Mouse (Mus musculus): Measurements from ENCODE around the gene Tgfb3. TPM values are rescaled to one million over a fixed set of nuclear protein-coding genes. Genes with fewer than 3 reads are reported as not detected.

Tgfb3 gene
- polyA plus RNA-seq, 1 experiment from 2014 or later = 12.1 TPM

DNA sequence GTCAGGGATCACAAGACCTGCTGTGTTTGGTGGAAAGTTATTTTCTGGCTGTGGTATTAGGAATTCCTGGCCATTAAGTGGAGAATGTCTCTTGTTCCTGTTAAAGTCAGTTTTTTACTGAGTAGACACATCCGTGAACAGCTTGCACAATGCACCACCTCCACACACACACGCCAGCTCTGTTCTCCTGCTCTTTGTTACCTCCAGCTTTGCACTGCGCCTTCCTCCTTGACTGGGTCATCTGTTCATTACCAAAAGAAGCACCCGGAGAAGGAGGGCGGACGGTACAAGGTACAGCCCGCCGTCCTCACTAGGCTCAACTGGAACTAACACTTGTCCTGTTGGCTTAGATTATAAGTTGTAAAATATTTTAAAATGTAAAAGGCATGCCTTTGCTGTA, 23.8 kb upstream of the Tgfb3 start:
- no peaks in the 10 kb centered on the region for H3K9me3 ChIP-seq
- H3K9ac ChIP-seq = no peak overlapping the region
- peaks cover 15% of the 10 kb centered on the region for H3K4me1 ChIP-seq
- no peak overlapping the region for H3K4me2 ChIP-seq (replicated peaks)
- ATAC-seq (ENCODE audit: low FRiP score, low read depth) = no peak
- 78% methylated on average over 8 of the region's 8 CpGs for WGBS
- no peak overlapping the region for H3K4me3 ChIP-seq
- H3K27me3 ChIP-seq (replicated peaks) = no peaks in the 10 kb centered on the region
- peaks cover 4% of the 10 kb centered on the region; the same call in 1 of the 2 replicates for H3K36me3 ChIP-seq
- H3K27ac ChIP-seq = no peak overlapping the region

DNA sequence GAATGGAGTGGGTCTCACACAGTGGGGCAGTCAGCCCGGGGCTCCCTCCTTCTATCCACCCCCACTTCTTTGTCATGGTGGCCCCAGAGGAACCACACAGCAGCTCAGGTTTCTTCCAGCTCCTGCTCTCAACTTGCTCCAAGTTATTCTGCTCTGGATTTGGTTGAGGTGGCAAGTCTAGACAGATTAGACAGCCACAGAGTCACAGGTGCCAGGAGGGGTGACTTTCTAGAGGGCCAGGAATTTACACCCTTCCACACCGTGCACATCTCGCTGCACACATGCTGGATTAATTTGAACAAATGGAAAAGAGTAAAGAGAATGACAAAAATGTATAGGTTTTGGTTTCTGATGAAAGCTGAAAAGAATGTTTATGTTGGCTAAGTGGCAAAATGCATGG, 21.9 kb upstream of the Tgfb3 start:
- H3K27me3 ChIP-seq (replicated peaks) = no peaks in the 10 kb centered on the region
- 86% methylated on average over 3 of the region's 3 CpGs for WGBS

GRCm38 (mm10) chr12:86097781-86098180, 18.9 kb upstream of the Tgfb3 start:
- peaks cover 14% of the 10 kb centered on the region; the same call in 1 of the 2 replicates for H3K36me3 ChIP-seq
- no peak overlapping the region for H3K4me2 ChIP-seq (replicated peaks)
- WGBS = 63% methylated on average over 11 of the region's 11 CpGs
- no peak overlapping the region for H3K9ac ChIP-seq
- no peak overlapping the region for H3K4me3 ChIP-seq
- H3K4me1 ChIP-seq = peaks cover 5% of the 10 kb centered on the region; the same call in 1 of the 2 replicates
- no peaks in the 10 kb centered on the region for H3K27me3 ChIP-seq (replicated peaks)
- no peak for ATAC-seq (ENCODE audit: low FRiP score, low read depth)
- no peaks in the 10 kb centered on the region for H3K9me3 ChIP-seq
- no peak overlapping the region for H3K27ac ChIP-seq

More for the DNA sequence above, 21.9 kb upstream of the Tgfb3 start:
- no peak overlapping the region for H3K4me3 ChIP-seq
- no peak for ATAC-seq (ENCODE audit: low FRiP score, low read depth)
- no peaks in the 10 kb centered on the region for H3K9me3 ChIP-seq
- H3K4me2 ChIP-seq (replicated peaks) = no peak overlapping the region
- H3K4me1 ChIP-seq = peaks cover 13% of the 10 kb centered on the region
- H3K9ac ChIP-seq = no peak overlapping the region
- no peak overlapping the region for H3K27ac ChIP-seq
- H3K36me3 ChIP-seq = peaks cover 8% of the 10 kb centered on the region; the same call in 1 of the 2 replicates

- no peak overlapping the region for H3K9ac ChIP-seq
- H3K4me1 ChIP-seq = no peaks in the 10 kb centered on the region
- H3K4me3 ChIP-seq = no peak overlapping the region
- H3K36me3 ChIP-seq = peaks cover 18% of the 10 kb centered on the region
- no peak for ATAC-seq (ENCODE audit: low FRiP score, low read depth)
- 90% methylated on average over 4 of the region's 4 CpGs for WGBS
- no peak overlapping the region for H3K4me2 ChIP-seq (replicated peaks)
- no peak overlapping the region for H3K27ac ChIP-seq
- no peaks in the 10 kb centered on the region for H3K27me3 ChIP-seq (replicated peaks)
- no peaks in the 10 kb centered on the region for H3K9me3 ChIP-seq
Observed at GRCm38 (mm10) chr12:86095806-86096205, 17.0 kb upstream of the Tgfb3 start.

DNA sequence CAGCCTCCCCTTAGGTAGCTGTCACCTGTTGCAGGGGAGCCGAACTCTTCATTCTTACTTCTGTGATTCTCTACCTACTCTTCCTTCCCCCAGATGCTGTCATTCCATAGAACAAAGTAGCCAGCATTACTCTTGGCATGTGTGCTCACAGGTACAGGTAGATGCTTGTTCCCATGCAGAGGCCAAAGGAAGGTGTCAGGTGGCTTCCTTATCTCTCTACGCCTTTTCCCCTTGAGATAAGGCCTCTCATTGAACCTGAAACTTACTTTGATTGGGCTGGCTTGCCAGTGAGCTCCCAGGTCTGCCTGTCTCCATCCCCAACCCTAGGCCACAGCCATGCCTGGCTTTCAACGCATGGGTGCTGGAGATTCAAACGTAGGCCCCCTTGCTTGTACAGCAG, 15.2 kb upstream of the Tgfb3 start:
- Histone ChIP-seq H3K4me2 (replicated peaks) (no peak overlapping the region), H3K9me3 (no peaks in the 10 kb centered on the region), H3K27ac (no peak overlapping the region), H3K4me1 (no peaks in the 10 kb centered on the region), H3K9ac (no peak overlapping the region), H3K36me3 (peaks cover 22% of the 10 kb centered on the region), H3K4me3 (no peak overlapping the region), H3K27me3 (replicated peaks) (no peaks in the 10 kb centered on the region)
- 95% methylated on average over 4 of the region's 4 CpGs for WGBS
- ATAC-seq (ENCODE audit: low FRiP score, low read depth) = no peak

- Histone ChIP-seq H3K36me3 (peaks cover 21% of the 10 kb centered on the region), H3K4me2 (replicated peaks) (no peak overlapping the region), H3K4me1 (no peaks in the 10 kb centered on the region), H3K27me3 (replicated peaks) (no peaks in the 10 kb centered on the region), H3K9ac (no peak overlapping the region), H3K9me3 (no peaks in the 10 kb centered on the region), H3K27ac (no peak overlapping the region), H3K4me3 (no peak overlapping the region)
- ATAC-seq (ENCODE audit: low FRiP score, low read depth) = no peak
- WGBS = 50% methylated on average over 18 of the region's 18 CpGs
Observed at GRCm38 (mm10) chr12:86091601-86092132, 12.8 kb upstream of the Tgfb3 start.

DNA sequence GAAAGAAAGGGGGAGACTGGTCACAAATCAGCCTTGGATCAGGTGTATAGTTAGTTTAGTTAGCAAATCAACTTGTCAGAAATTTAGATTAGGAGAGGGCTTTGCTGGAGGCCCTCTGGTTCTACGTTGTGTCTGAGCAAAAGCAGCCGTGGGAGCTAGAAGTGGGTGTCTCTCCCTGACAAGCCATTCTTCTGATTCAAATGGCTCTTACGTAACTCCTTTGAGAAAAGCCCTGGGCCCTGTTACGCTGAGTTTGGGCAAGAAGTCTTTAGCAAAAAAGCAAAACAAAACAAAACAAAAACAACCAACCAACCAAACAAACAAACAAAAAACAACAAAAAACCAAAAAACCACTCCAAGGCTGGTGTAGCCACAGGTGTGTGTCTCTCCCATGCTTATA, 11.9 kb upstream of the Tgfb3 start:
- Histone ChIP-seq H3K9ac (no peak overlapping the region), H3K4me3 (no peak overlapping the region), H3K9me3 (no peaks in the 10 kb centered on the region), H3K27me3 (replicated peaks) (no peaks in the 10 kb centered on the region), H3K36me3 (peaks cover 28% of the 10 kb centered on the region), H3K4me2 (replicated peaks) (no peak overlapping the region), H3K4me1 (no peaks in the 10 kb centered on the region), H3K27ac (no peak overlapping the region)
- WGBS = 70% methylated on average over 4 of the region's 4 CpGs
- no peak for ATAC-seq (ENCODE audit: low FRiP score, low read depth)

DNA sequence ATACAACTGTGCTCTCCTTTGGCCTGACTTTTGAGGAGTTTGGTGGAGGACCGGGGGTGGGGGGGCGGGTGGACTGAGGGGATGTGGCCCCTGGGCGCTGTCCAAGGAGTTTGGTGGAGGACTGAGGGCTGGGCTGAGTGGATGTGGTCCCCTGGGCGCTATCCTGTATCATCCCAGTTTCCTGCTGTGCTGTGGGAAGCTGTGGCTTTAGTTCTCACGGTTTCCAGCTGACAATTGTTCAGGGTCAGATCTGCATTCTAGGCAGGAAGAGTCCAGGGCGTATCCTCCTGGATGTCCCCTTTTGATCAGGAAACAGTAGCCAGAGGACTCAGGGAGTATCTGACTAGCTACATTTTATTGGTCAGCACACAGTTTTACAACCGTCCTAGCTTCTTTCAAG, 9.2 kb upstream of the Tgfb3 start:
- Histone ChIP-seq H3K4me1 (peaks cover 4% of the 10 kb centered on the region), H3K4me2 (replicated peaks) (no peak overlapping the region), H3K27me3 (replicated peaks) (no peaks in the 10 kb centered on the region), H3K9ac (no peak overlapping the region), H3K9me3 (no peaks in the 10 kb centered on the region), H3K4me3 (no peak overlapping the region), H3K27ac (no peak overlapping the region), H3K36me3 (peaks cover 26% of the 10 kb centered on the region; the same call in 1 of the 2 replicates)
- WGBS = 69% methylated on average over 7 of the region's 7 CpGs
- ATAC-seq (ENCODE audit: low FRiP score, low read depth) = no peak

DNA sequence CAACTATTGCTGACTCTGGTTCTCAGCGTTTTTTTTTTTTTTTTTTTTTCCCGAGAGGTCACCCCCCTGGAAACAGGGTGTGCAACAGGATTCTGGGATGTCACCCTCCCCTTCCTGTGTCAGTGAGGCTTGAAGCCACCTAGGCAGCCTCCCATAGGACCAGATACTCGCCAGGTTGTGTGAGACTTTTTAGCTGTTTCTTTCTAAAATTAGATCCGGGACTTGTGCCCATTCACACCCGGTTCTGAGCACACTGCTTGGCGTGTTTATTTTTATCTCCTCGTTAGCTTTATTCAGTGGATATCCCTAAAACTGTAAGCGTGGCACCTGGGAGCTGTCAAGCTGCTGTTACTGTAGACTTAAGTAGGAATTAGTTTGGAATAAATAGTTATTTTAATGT, 7.7 kb upstream of the Tgfb3 start:
- Histone ChIP-seq H3K27me3 (replicated peaks) (no peaks in the 10 kb centered on the region), H3K4me1 (peaks cover 7% of the 10 kb centered on the region), H3K27ac (no peak overlapping the region), H3K36me3 (peaks cover 22% of the 10 kb centered on the region; the same call in 1 of the 2 replicates), H3K4me2 (replicated peaks) (no peak overlapping the region), H3K9me3 (no peaks in the 10 kb centered on the region), H3K4me3 (no peak overlapping the region), H3K9ac (no peak overlapping the region)
- ATAC-seq (ENCODE audit: low FRiP score, low read depth) = no peak
- 90% methylated on average over 8 of the region's 8 CpGs for WGBS

- H3K9ac ChIP-seq = no peak overlapping the region
- no peak overlapping the region for H3K4me2 ChIP-seq (replicated peaks)
- no peak overlapping the region for H3K4me3 ChIP-seq
- H3K27me3 ChIP-seq (replicated peaks) = no peaks in the 10 kb centered on the region
- no peak for ATAC-seq (ENCODE audit: low FRiP score, low read depth)
- WGBS = 93% methylated on average over 7 of the region's 7 CpGs
- peaks cover 22% of the 10 kb centered on the region; the same call in 1 of the 2 replicates for H3K36me3 ChIP-seq
- peaks cover 7% of the 10 kb centered on the region for H3K4me1 ChIP-seq
- H3K9me3 ChIP-seq = no peaks in the 10 kb centered on the region
- H3K27ac ChIP-seq = no peak overlapping the region
Observed at GRCm38 (mm10) chr12:86085873-86086272, 7.0 kb upstream of the Tgfb3 start.

DNA sequence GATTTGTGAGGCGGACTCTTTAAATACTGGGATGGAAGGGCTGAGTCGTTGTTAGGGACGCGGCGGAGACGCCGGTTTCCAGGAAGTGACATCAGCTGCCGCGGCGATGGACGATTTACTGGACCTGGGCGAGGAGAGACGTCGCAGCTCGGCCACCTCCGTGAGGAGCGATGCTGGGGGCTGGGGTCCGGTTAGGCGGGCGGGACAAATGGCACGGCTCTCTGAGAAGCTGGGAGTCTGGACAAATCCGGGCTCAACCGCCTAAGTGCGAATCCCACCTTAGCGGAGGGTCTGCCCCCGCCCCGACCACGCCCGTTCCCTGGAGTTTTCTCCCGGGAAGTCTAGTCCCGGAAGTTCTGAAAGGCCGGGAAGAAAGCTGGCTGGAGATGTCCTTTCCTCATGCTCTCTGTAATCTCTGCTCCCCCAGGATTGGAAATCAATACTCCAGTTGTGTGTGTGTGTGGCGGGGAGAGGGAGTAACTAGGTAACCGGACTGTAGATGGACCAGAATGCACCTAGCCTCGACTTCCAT, 3.7 kb upstream of the Tgfb3 start, which contains the start of gene Ift43:
Gene Ift43 (plus strand): TSS at position 61 of the 532 bp plus-strand sequence.
- H3K27me3 ChIP-seq (replicated peaks) = no peaks in the 10 kb centered on the region
- H3K4me2 ChIP-seq (replicated peaks) = peak within 1 kb of the TSS; percentile 76
- peak; percentile 46; the same call in 1 of the 2 replicates for ATAC-seq (ENCODE audit: low FRiP score, low read depth)
- H3K27ac ChIP-seq = no peak within 1 kb of the TSS
- H3K4me3 ChIP-seq = peak within 1 kb of the TSS; percentile 69
- under 1% methylated on average over 35 of the region's 35 CpGs for whole genome bisulfite sequencing
- H3K9me3 ChIP-seq = no peaks in the 10 kb centered on the region
- H3K4me1 ChIP-seq = peaks cover 16% of the 10 kb centered on the region
- H3K36me3 ChIP-seq = peaks cover 11% of the 10 kb centered on the region; the same call in 1 of the 2 replicates
- peak within 1 kb of the TSS; percentile 54 for H3K9ac ChIP-seq

- H3K4me2 ChIP-seq (replicated peaks) = peak overlapping the region; percentile 76
- H3K36me3 ChIP-seq = no peaks in the 10 kb centered on the region
- H3K9ac ChIP-seq = peak overlapping the region; percentile 67
- WGBS = under 1% methylated on average over 31 of the region's 31 CpGs
- H3K27me3 ChIP-seq (replicated peaks) = no peaks in the 10 kb centered on the region
- H3K9me3 ChIP-seq = no peaks in the 10 kb centered on the region
- no peak overlapping the region; the same call in 1 of the 2 replicates for H3K27ac ChIP-seq
- H3K4me1 ChIP-seq = peaks cover 37% of the 10 kb centered on the region
- ATAC-seq (ENCODE audit: low FRiP score, low read depth) = peak; percentile 71
- H3K4me3 ChIP-seq = peak overlapping the region; percentile 52
Observed at GRCm38 (mm10) chr12:86079202-86079667, 394 bp upstream of the Tgfb3 start.

- peak overlapping the region; percentile 67 for H3K9ac ChIP-seq
- H3K4me3 ChIP-seq = peak overlapping the region; percentile 52
- no peak overlapping the region for H3K27ac ChIP-seq
- no peaks in the 10 kb centered on the region for H3K27me3 ChIP-seq (replicated peaks)
- H3K4me2 ChIP-seq (replicated peaks) = peak overlapping the region; percentile 76
- no peaks in the 10 kb centered on the region for H3K9me3 ChIP-seq
- no peaks in the 10 kb centered on the region for H3K36me3 ChIP-seq
- WGBS = 20% methylated on average over 9 of the region's 9 CpGs
- peaks cover 34% of the 10 kb centered on the region for H3K4me1 ChIP-seq
- no peak for ATAC-seq (ENCODE audit: low FRiP score, low read depth)
Observed at GRCm38 (mm10) chr12:86078176-86078552, 677 bp downstream of the Tgfb3 start.

All from neural tube, embryonic 12.5 days (tissue).